Mouse (Mus musculus) limb, embryonic 15.5 days (tissue): ENCODE data around the gene Tbc1d23. TPM values are rescaled to one million over a fixed set of nuclear protein-coding genes. Genes with fewer than 3 reads are reported as not detected.
A peak's percentile ranks its signal among the peaks of the same experiment; 100 is the strongest.

Experiments
- ATAC-seq: fragments of 200-750 bp; cut with Nextera tagmentation; 2 replicates; pipeline ENCODE4 v1.8.0; 2017; ENCODE audit warnings: low read depth, moderate TSS enrichment; ENCODE audit not compliant: insufficient number of reproducible peaks, low FRiP score, low TSS enrichment
- H3K27ac ChIP-seq: fragments of 300-500 bp; sonication (generic); 2 replicates; pipeline ENCODE4 v1.5.1; 2015; ENCODE audit warnings: moderate library complexity, mild to moderate bottlenecking, inconsistent platforms
- H3K27me3 ChIP-seq: fragments of 300-500 bp; sonication (generic); 2 replicates; pipeline ENCODE4 v1.6.1; 2015; ENCODE audit warnings: inconsistent platforms
- H3K36me3 ChIP-seq: fragments of 300-500 bp; sonication (generic); 2 replicates; pipeline ENCODE4 v1.6.1; 2015; ENCODE audit warnings: inconsistent platforms
- H3K4me1 ChIP-seq: fragments of 300-500 bp; sonication (generic); 2 replicates; pipeline ENCODE4 v1.6.1; 2015; ENCODE audit warnings: inconsistent platforms
- H3K4me2 ChIP-seq: fragments of 300-500 bp; sonication (generic); 2 replicates; pipeline ENCODE4 v1.6.1; 2015; ENCODE audit warnings: mild to moderate bottlenecking, inconsistent platforms
- H3K4me3 ChIP-seq: fragments of 300-500 bp; sonication (generic); 2 replicates; pipeline ENCODE4 v1.5.1; 2015; ENCODE audit warnings: mild to moderate bottlenecking, inconsistent platforms
- H3K9ac ChIP-seq: fragments of 300-500 bp; sonication (generic); 2 replicates; pipeline ENCODE4 v1.6.1; 2015; ENCODE audit warnings: inconsistent platforms
- H3K9me3 ChIP-seq: fragments of 300-500 bp; sonication (generic); 2 replicates; pipeline ENCODE4 v1.6.1; 2016; ENCODE audit warnings: inconsistent platforms
- WGBS: fragments of 180-500 bp; shearing (Covaris S2); methylation state at CpG from one replicate; pipeline ENCODE4 v1.1.7; 2015; 5-methylcytosine and 5-hydroxymethylcytosine counted together
- polyA plus RNA-seq: library from polyadenylated mRNA; unstranded; fragments of >200 nt; fragmentation: Nextera tagmentation; extraction: Ambion mirVana; gene quantifications from 2 replicates; pipeline ENCODE4 v1.2.1, GENCODE M21; 2015

Tbc1d23 gene
- polyA plus RNA-seq, 1 experiment from 2014 or later = 34.6 TPM

DNA sequence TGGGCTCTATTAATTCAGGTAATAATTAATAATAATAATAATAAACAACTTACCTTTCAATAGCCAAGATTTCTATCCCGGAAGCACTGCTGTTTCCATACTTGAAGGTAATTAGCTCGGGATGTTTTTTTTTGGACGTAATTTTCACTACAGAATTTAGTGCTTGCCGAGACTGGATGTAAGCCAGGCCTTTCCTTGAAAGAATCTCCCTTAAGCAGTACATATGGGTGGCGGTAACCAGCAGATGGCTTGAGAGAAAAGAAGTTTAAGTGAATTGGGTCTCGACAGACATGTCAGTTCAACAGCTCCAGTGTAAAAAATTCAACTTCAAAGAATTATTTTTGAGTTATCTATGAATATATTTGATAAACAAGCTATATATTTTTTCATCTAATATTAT, 59.7 kb downstream of the Tbc1d23 start:
- no peak overlapping the region for H3K27ac ChIP-seq
- ATAC-seq = no peak
- H3K4me1 ChIP-seq = no peaks in the 10 kb centered on the region
- 74% methylated on average over 6 of the region's 6 CpGs for WGBS
- H3K9me3 ChIP-seq = no peaks in the 10 kb centered on the region
- H3K4me2 ChIP-seq = no peak overlapping the region
- no peak overlapping the region for H3K9ac ChIP-seq
- peaks cover 42% of the 10 kb centered on the region for H3K36me3 ChIP-seq
- no peak overlapping the region for H3K4me3 ChIP-seq
- H3K27me3 ChIP-seq = no peaks in the 10 kb centered on the region

DNA sequence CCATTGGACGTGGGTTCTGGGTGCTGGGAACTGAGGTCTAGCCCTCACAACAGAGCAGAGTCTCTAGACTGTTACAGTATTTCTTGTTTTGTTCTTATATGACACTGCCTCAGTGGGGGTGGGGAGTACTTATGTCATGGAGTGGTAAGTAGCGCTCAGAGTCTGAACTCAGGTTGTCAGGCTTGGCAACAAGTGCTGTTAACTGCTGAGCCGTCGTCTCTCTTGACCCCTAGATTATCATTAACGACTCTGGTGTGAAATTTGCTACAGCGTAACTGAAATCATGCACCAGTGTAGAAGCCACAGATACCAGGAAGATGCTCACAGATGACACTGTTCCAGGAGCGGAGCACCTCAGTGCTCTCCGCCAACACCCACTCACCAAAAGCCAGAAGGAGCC, 60.1 kb downstream of the Tbc1d23 start:
- no peaks in the 10 kb centered on the region for H3K27me3 ChIP-seq
- H3K36me3 ChIP-seq = peaks cover 38% of the 10 kb centered on the region
- no peaks in the 10 kb centered on the region for H3K9me3 ChIP-seq

DNA sequence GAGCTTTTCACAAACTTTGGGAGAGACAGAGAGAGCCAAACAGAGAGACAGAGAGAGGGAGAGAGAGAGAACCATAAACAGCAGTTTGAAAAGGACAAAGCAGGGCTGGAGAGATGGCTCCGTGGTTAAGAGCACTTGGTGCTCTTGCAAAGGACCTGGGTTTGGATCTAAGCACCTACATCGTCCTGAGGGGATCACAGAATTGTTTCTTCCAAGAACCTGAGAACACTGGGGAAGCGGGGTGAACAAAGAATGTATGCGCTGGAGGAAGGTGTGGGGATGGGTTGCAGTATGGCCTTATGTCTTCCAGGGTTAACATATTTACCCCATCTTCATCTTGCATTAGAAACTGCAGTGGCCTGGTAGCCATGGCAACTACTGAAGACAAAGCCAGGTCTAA, 63.1 kb downstream of the Tbc1d23 start:
- Histone ChIP-seq H3K36me3 (peaks cover 39% of the 10 kb centered on the region), H3K4me1 (peaks cover 2% of the 10 kb centered on the region; the same call in 1 of the 2 replicates), H3K27me3 (no peaks in the 10 kb centered on the region), H3K4me2 (no peak overlapping the region), H3K27ac (0 out of 2 replicates have a peak overlapping the region, but pooled peaks have one; percentile 3), H3K9ac (no peak overlapping the region), H3K9me3 (no peaks in the 10 kb centered on the region), H3K4me3 (no peak overlapping the region)
- ATAC-seq = no peak
- 68% methylated on average over 4 of the region's 4 CpGs for WGBS

More for the DNA sequence above, 60.1 kb downstream of the Tbc1d23 start:
- H3K4me2 ChIP-seq = no peak overlapping the region
- no peak overlapping the region for H3K4me3 ChIP-seq
- WGBS = 90% methylated on average over 8 of the region's 8 CpGs
- H3K9ac ChIP-seq = no peak overlapping the region
- H3K4me1 ChIP-seq = peaks cover 2% of the 10 kb centered on the region; the same call in 1 of the 2 replicates
- H3K27ac ChIP-seq = no peak overlapping the region
- ATAC-seq = no peak

GRCm38 (mm10) chr16:57167514-57167912, 63.8 kb downstream of the Tbc1d23 start:
- Histone ChIP-seq H3K27ac (peak overlapping the region; percentile 93; the same call in 1 of the 2 replicates), H3K9ac (no peak overlapping the region), H3K36me3 (peaks cover 38% of the 10 kb centered on the region), H3K4me2 (peak overlapping the region; percentile 55), H3K4me3 (peak overlapping the region; percentile 81), H3K27me3 (no peaks in the 10 kb centered on the region), H3K4me1 (peaks cover 2% of the 10 kb centered on the region; the same call in 1 of the 2 replicates), H3K9me3 (no peaks in the 10 kb centered on the region)
- 22% methylated on average over 5 of the region's 5 CpGs for WGBS
- ATAC-seq = no peak

DNA sequence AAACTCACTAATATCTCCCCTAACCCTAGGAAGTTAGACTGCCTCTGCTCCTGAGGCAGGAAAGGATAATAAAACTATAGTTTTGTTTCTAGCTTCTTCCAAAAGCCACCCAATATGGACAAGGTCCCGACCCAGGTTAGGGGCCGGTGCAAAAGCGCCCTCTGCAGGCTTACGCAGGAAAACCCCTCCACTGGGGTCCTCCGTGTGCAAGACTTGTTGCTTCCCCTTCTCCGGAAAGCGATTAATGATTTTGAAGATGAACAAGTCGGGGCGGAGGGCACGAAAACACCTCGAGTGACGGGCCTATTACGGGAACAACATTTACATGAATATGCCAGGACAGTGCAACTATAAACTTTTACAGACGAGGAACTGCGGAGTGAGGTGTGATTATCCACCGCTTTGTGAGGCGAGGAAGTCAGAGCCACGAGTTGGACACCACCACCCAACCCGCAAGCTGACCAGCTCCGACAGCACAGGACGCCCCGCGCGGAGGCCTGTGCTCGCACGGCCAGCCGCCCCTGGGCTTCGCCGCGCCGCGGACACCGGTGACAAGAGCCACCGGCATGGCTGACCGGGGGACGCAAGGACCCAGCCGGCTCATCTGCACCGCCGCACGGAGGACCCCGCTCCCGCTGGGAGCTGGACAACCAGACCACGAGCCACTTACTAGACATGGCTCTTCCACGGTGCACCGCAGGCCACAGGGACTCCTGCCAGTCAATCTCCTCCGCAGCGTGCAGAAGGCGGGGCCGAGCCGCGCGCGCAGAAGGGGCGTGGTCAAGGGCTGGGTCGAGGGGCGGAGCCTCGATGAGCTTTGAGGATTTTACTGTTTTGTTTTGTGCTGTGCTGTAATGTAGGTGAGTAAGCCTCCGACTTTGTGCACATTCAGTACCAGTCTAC, 64.4 kb downstream of the Tbc1d23 start, which contains the start of gene Nit2:
TSS of gene Nit2 (minus strand) at position 731 of the 903 bp plus-strand sequence.
- Histone ChIP-seq H3K4me3 (peak within 1 kb of the TSS; percentile 81), H3K27ac (peak within 1 kb of the TSS; percentile 93), H3K36me3 (peaks cover 40% of the 10 kb centered on the region), H3K9ac (peak within 1 kb of the TSS; percentile 67), H3K4me1 (peaks cover 2% of the 10 kb centered on the region; the same call in 1 of the 2 replicates), H3K9me3 (no peaks in the 10 kb centered on the region), H3K4me2 (peak within 1 kb of the TSS; percentile 55), H3K27me3 (no peaks in the 10 kb centered on the region)
- peak; percentile 95 for ATAC-seq
- WGBS = under 1% methylated on average over 58 of the region's 58 CpGs

- H3K9me3 ChIP-seq = no peaks in the 10 kb centered on the region
- ATAC-seq = no peak
- H3K4me2 ChIP-seq = peak overlapping the region; percentile 55
- H3K4me1 ChIP-seq = peaks cover 2% of the 10 kb centered on the region; the same call in 1 of the 2 replicates
- no peak overlapping the region for H3K9ac ChIP-seq
- H3K4me3 ChIP-seq = peak overlapping the region; percentile 81; the same call in 1 of the 2 replicates
- peaks cover 44% of the 10 kb centered on the region for H3K36me3 ChIP-seq
- 73% methylated on average over 6 of the region's 6 CpGs for WGBS
- no peak overlapping the region for H3K27ac ChIP-seq
- no peaks in the 10 kb centered on the region for H3K27me3 ChIP-seq
These were observed 65.2 kb downstream of the Tbc1d23 start for GRCm38 (mm10) chr16:57166086-57166485.

- Histone ChIP-seq H3K36me3 (peaks cover 43% of the 10 kb centered on the region), H3K9ac (no peak overlapping the region), H3K27me3 (no peaks in the 10 kb centered on the region), H3K4me3 (no peak overlapping the region), H3K9me3 (no peaks in the 10 kb centered on the region), H3K4me2 (no peak overlapping the region), H3K4me1 (peaks cover 2% of the 10 kb centered on the region; the same call in 1 of the 2 replicates), H3K27ac (no peak overlapping the region)
- ATAC-seq = no peak
- 96% methylated on average over 5 of the region's 5 CpGs for WGBS
These were observed 66.1 kb downstream of the Tbc1d23 start for GRCm38 (mm10) chr16:57165157-57165556.

- H3K4me3 ChIP-seq = no peak overlapping the region
- H3K27ac ChIP-seq = no peak overlapping the region
- peaks cover 54% of the 10 kb centered on the region for H3K36me3 ChIP-seq
- H3K9ac ChIP-seq = no peak overlapping the region
- no peaks in the 10 kb centered on the region for H3K9me3 ChIP-seq
- no peaks in the 10 kb centered on the region for H3K27me3 ChIP-seq
- H3K4me2 ChIP-seq = no peak overlapping the region
- no peak for ATAC-seq
- WGBS = 90% methylated on average over 1 of the region's 1 CpGs
- peaks cover 2% of the 10 kb centered on the region; the same call in 1 of the 2 replicates for H3K4me1 ChIP-seq
These were observed 67.6 kb downstream of the Tbc1d23 start for GRCm38 (mm10) chr16:57163694-57164093.

- H3K4me2 ChIP-seq = no peak overlapping the region
- H3K27me3 ChIP-seq = no peaks in the 10 kb centered on the region
- no peak for ATAC-seq
- no peak overlapping the region for H3K4me3 ChIP-seq
- 81% methylated on average over 5 of the region's 5 CpGs for WGBS
- no peak overlapping the region for H3K9ac ChIP-seq
- H3K27ac ChIP-seq = no peak overlapping the region
- peaks cover 63% of the 10 kb centered on the region for H3K36me3 ChIP-seq
- peaks cover 2% of the 10 kb centered on the region; the same call in 1 of the 2 replicates for H3K4me1 ChIP-seq
- no peaks in the 10 kb centered on the region for H3K9me3 ChIP-seq
These were observed 68.5 kb downstream of the Tbc1d23 start for GRCm38 (mm10) chr16:57162841-57163240.

DNA sequence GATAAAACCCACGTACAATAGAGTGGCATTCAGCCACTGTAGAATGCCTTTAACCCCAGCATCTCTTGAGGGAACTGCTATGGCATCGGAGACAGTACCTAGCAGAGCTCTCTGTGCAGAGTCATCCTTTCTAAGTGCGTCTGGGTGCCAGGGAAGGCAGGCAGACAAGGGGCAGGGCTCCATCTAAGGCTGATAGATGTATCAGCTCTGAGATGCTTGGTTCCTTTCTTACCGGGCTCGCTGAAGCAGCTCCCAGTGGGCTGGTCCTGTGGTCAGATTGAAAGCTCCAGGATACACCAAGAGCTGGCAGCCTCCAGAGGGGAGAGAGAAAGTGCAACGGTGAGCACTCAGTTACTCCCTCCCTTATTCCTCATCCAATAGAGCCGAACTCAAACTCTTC, 71.5 kb downstream of the Tbc1d23 start:
- 74% methylated on average over 7 of the region's 7 CpGs for WGBS
- Histone ChIP-seq H3K9ac (no peak overlapping the region), H3K27me3 (no peaks in the 10 kb centered on the region), H3K9me3 (no peaks in the 10 kb centered on the region), H3K4me1 (no peaks in the 10 kb centered on the region), H3K36me3 (peaks cover 76% of the 10 kb centered on the region), H3K4me3 (no peak overlapping the region), H3K4me2 (no peak overlapping the region), H3K27ac (no peak overlapping the region)
- ATAC-seq = no peak

GRCm38 (mm10) chr16:57157728-57158127, 73.6 kb downstream of the Tbc1d23 start:
- peaks cover 71% of the 10 kb centered on the region for H3K36me3 ChIP-seq
- H3K27me3 ChIP-seq = no peaks in the 10 kb centered on the region
- no peaks in the 10 kb centered on the region for H3K9me3 ChIP-seq
- no peaks in the 10 kb centered on the region for H3K4me1 ChIP-seq
- no peak overlapping the region for H3K4me3 ChIP-seq
- H3K27ac ChIP-seq = no peak overlapping the region
- WGBS = 74% methylated on average over 4 of the region's 4 CpGs
- no peak overlapping the region for H3K9ac ChIP-seq
- ATAC-seq = no peak
- no peak overlapping the region for H3K4me2 ChIP-seq

GRCm38 (mm10) chr16:57157076-57157475, 74.2 kb downstream of the Tbc1d23 start:
- 85% methylated on average over 4 of the region's 4 CpGs for WGBS
- Histone ChIP-seq H3K27ac (no peak overlapping the region), H3K9me3 (no peaks in the 10 kb centered on the region), H3K36me3 (peaks cover 70% of the 10 kb centered on the region), H3K4me1 (no peaks in the 10 kb centered on the region), H3K27me3 (no peaks in the 10 kb centered on the region), H3K4me2 (no peak overlapping the region), H3K9ac (no peak overlapping the region), H3K4me3 (no peak overlapping the region)
- no peak for ATAC-seq
